14 mouse cellular contexts compared by ENCODE assay signal in the genomic region with DNA sequence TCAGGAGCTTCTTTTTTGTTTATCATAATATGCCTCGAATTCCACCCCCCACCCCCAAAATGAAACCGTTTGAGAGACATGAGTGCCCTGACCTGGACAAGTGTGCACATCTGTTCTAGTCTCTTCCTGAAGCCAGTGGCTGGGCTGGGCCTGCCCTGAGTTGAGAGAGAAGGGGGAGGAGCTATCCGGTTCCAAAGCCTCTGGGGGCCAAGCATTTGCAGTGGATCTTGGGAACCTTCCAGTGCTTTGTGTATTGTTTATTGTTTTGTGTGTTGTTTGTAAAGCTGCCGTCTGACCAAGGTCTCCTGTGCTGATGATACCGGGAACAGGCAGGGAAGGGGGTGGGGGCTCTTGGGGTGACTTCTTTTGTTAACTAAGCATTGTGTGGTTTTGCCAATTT. TPM values are rescaled to one million over a fixed set of nuclear protein-coding genes. Genes with fewer than 3 reads are reported as not detected.
A peak's percentile ranks its signal among the peaks of the same experiment; 100 is the strongest.
DNase-seq lines count a peak whose midpoint lies in the region; ATAC-seq lines count a peak whose summit lies in the region.
"Had no signal": no experiment of that assay in that cellular context is flagged by ENCODE, and none has a peak within 500 bp of the region (broad histone marks: within the 10 kb centered on the region; RNA-seq: fewer than 3 reads in every experiment).

No protein-coding gene starts in this region.

- 0 out of 2 replicates have a peak, but pooled peaks cover 2% of the 10 kb centered on the region for H3K27me3 ChIP-seq in embryonic facial prominence, embryonic 14.5 days (replicated peaks; ENCODE audit: control insufficient read depth, insufficient read depth, low read length)
- H3K27me3 ChIP-seq: Patski had no signal

- 12% methylated on average over 5 of the region's 5 CpGs for WGBS in embryonic facial prominence, embryonic 14.5 days

- no peak overlapping the region for H3K9ac ChIP-seq in embryonic facial prominence, embryonic 14.5 days (ENCODE audit: low read depth, low read length)
- H3K9ac ChIP-seq: limb, embryonic 15.5 days had no signal

- H3K27ac ChIP-seq in embryonic facial prominence, embryonic 14.5 days (replicated peaks; ENCODE audit: low read depth, low read length): no peak overlapping the region

- H3K36me3 ChIP-seq in embryonic facial prominence, embryonic 14.5 days (ENCODE audit: control insufficient read depth, insufficient read depth, low read length): no peaks in the 10 kb centered on the region
- H3K36me3 ChIP-seq: limb, embryonic 15.5 days had no signal

- ATAC-seq in embryonic facial prominence, embryonic 14.5 days (ENCODE audit: low read depth): no peak
- ATAC-seq in activated CD4-positive, CD25-positive, alpha-beta regulatory T cell, adult 4 months: no peak
- ATAC-seq: intestine, embryonic 16.5 days; Patski had no signal

- peak; percentile 55 for DNase-seq in embryo, embryonic 10 days (ENCODE audit: low spot score)
- DNase-seq in embryo, embryonic 9.5 days (ENCODE audit: extremely low spot score): no peak
- peak; percentile 21 for DNase-seq in kidney, postnatal 14 days
- no peak for DNase-seq in kidney, postnatal 36 days
- DNase-seq in MN1 (ENCODE audit: low spot score): peak; percentile 30
- DNase-seq in embryonic facial prominence, embryonic 14.5 days (ENCODE audit: low spot score): peak; percentile 72
- DNase-seq in thymus, postnatal 36 days: no peak
- DNase-seq: right cerebral cortex, postnatal 25 days; thymus, adult 2 months had no signal

- 0 out of 2 replicates have a peak, but pooled peaks cover 6% of the 10 kb centered on the region for H3K9me3 ChIP-seq in embryonic facial prominence, embryonic 14.5 days (ENCODE audit: control insufficient read depth, low read length)
- H3K9me3 ChIP-seq: limb, embryonic 15.5 days had no signal

- H3K4me2 ChIP-seq in embryonic facial prominence, embryonic 14.5 days (ENCODE audit: low read depth, low read length): no peak overlapping the region
- H3K4me2 ChIP-seq: limb, embryonic 15.5 days had no signal

- H3K4me3 ChIP-seq in embryonic facial prominence, embryonic 14.5 days (ENCODE audit: low read depth, low read length): no peak overlapping the region
- H3K4me3 ChIP-seq: limb, embryonic 15.5 days had no signal

- peaks cover 13% of the 10 kb centered on the region; the same call in 1 of the 2 replicates for H3K4me1 ChIP-seq in embryonic facial prominence, embryonic 14.5 days (ENCODE audit: control insufficient read depth, insufficient read depth, low read length)

RNA-seq across cellular contexts. Expression of a gene that starts 2.3 kb away (rescaled TPM):
- polyA plus RNA-seq in embryonic facial prominence, embryonic 14.5 days (2014; fragmentation: Nextera tagmentation; extraction: Ambion mirVana): 219 and 223 TPM in 2 replicates
- not detected for polyA plus RNA-seq in activated CD4-positive, CD25-positive, alpha-beta regulatory T cell, adult 4 months (2017; shearing (Covaris generic))
- polyA plus RNA-seq: gonadal fat pad, adult 2 months; Patski had no signal

RNA-seq across cellular contexts. Expression of a gene that starts 40.7 kb away (rescaled TPM):
- 12.8 and 14.1 TPM in 2 replicates for polyA plus RNA-seq in embryonic facial prominence, embryonic 14.5 days (2014; fragmentation: Nextera tagmentation; extraction: Ambion mirVana)
- under 1 TPM in 1 of 2 experiments, not detected in 1; 0.15 TPM for polyA plus RNA-seq in activated CD4-positive, CD25-positive, alpha-beta regulatory T cell, adult 4 months (2017; shearing (Covaris generic))

RNA-seq across cellular contexts. Expression of a gene that starts 56.8 kb away (rescaled TPM):
- polyA plus RNA-seq in embryonic facial prominence, embryonic 14.5 days (2014; fragmentation: Nextera tagmentation; extraction: Ambion mirVana): 1.5 and 1.8 TPM in 2 replicates
- under 1 TPM in 1 of 2 experiments, not detected in 1; 0.15 TPM for polyA plus RNA-seq in activated CD4-positive, CD25-positive, alpha-beta regulatory T cell, adult 4 months (2017; shearing (Covaris generic))

Comparison
In these comparisons a context has a peak if more than half of its experiments do, and no peak if none do; other contexts are left out.
1. DNase-seq: peak in embryo, embryonic 10 days (single experiment), kidney, postnatal 14 days (single experiment), MN1 (single experiment) and embryonic facial prominence, embryonic 14.5 days (single experiment); none in embryo, embryonic 9.5 days (single experiment), kidney, postnatal 36 days (0 of 2) and thymus, postnatal 36 days (0 of 2).
2. RNA of a gene that starts 2.3 kb away (polyA plus RNA-seq): 219 to 223 TPM in embryonic facial prominence, embryonic 14.5 days; not detected in activated CD4-positive, CD25-positive, alpha-beta regulatory T cell, adult 4 months; every median in the first group is over 100 times any median in the second.
3. RNA of a gene that starts 40.7 kb away (polyA plus RNA-seq): 12.8 to 14.1 TPM in embryonic facial prominence, embryonic 14.5 days; 0.15 TPM in activated CD4-positive, CD25-positive, alpha-beta regulatory T cell, adult 4 months; every median in the first group is over 10 times any median in the second.